Mouse (Mus musculus) embryo, embryonic 10 days (tissue): ENCODE results near the gene Zmiz2.
"Not testable (repeated sequence)": the region's sequence is repeated elsewhere in the genome, so short reads cannot be mapped to it uniquely, and the experiment has no call there.

Source experiments
- DNase-seq: peaks from one replicate; pipeline ENCODE4 v3.0.0-alpha.2; 2015; ENCODE audit warnings: low spot score

Gene Zmiz2

GRCm38 (mm10) chr11:6388726-6389413 is at the start of gene Zmiz2:
TSS of gene Zmiz2 (plus strand) at chr11:6389074.
- peak; percentile 90 for DNase-seq

GRCm38 (mm10) chr11:6345956-6346355 is 42.9 kb upstream of the Zmiz2 start:
- DNase-seq = no peak

- no peak for DNase-seq
These were observed 41.9 kb upstream of the Zmiz2 start for GRCm38 (mm10) chr11:6346966-6347365.

GRCm38 (mm10) chr11:6348681-6349200 is 40.1 kb upstream of the Zmiz2 start:
- DNase-seq = no peak

- no peak for DNase-seq
These were observed 39.3 kb upstream of the Zmiz2 start for GRCm38 (mm10) chr11:6349586-6349985.

GRCm38 (mm10) chr11:6355106-6355505 is 33.8 kb upstream of the Zmiz2 start:
- DNase-seq = no peak

- DNase-seq = no peak
These were observed 24.1 kb upstream of the Zmiz2 start for GRCm38 (mm10) chr11:6364581-6365275.

GRCm38 (mm10) chr11:6365885-6366284 is 23.0 kb upstream of the Zmiz2 start:
- DNase-seq = peak; percentile 85

GRCm38 (mm10) chr11:6366434-6366833 is 22.4 kb upstream of the Zmiz2 start:
- no peak for DNase-seq

- peak; percentile 42 for DNase-seq
These were observed 21.7 kb upstream of the Zmiz2 start for GRCm38 (mm10) chr11:6367156-6367555.

GRCm38 (mm10) chr11:6367986-6368385 is 20.9 kb upstream of the Zmiz2 start:
- not testable (repeated sequence) for DNase-seq

- no peak for DNase-seq
These were observed 17.3 kb upstream of the Zmiz2 start for GRCm38 (mm10) chr11:6371376-6372155.

- no peak for DNase-seq
These were observed 16.1 kb upstream of the Zmiz2 start for GRCm38 (mm10) chr11:6372784-6373183.

- no peak for DNase-seq
These were observed 8.0 kb upstream of the Zmiz2 start for GRCm38 (mm10) chr11:6380916-6381315.

GRCm38 (mm10) chr11:6388126-6388725 is 648 bp upstream of the Zmiz2 start:
- DNase-seq = no peak

GRCm38 (mm10) chr11:6389483-6389921 is 628 bp downstream of the Zmiz2 start:
- peak; percentile 20 for DNase-seq

GRCm38 (mm10) chr11:6390376-6391053 is 1.6 kb downstream of the Zmiz2 start:
- no peak for DNase-seq

- DNase-seq = no peak
These were observed 2.8 kb downstream of the Zmiz2 start for GRCm38 (mm10) chr11:6391516-6392276.

- no peak for DNase-seq
These were observed 4.0 kb downstream of the Zmiz2 start for GRCm38 (mm10) chr11:6392857-6393256.

GRCm38 (mm10) chr11:6393866-6394265 is 5.0 kb downstream of the Zmiz2 start:
- no peak for DNase-seq

- DNase-seq = no peak
These were observed 6.7 kb downstream of the Zmiz2 start for GRCm38 (mm10) chr11:6395565-6395964.
